Mouse (Mus musculus) activated CD4-positive, CD25-positive, alpha-beta regulatory T cell, adult 4 months (primary cell): ENCODE results near the gene Creld2. TPM values are rescaled to one million over a fixed set of nuclear protein-coding genes. Genes with fewer than 3 reads are reported as not detected.

Experiments
- ATAC-seq: one replicate; pipeline ENCODE4 v1.8.0; 2017
- polyA plus RNA-seq, 2 experiments: library from polyadenylated mRNA; unstranded; fragments of 100-300 nt; shearing (Covaris generic); gene quantifications; one replicate each; pipeline ENCODE4 v1.2.1; 2017

Gene Creld2
- polyA plus RNA-seq, 2 experiments from 2014 or later: 25.4 to 30.9 TPM

DNA sequence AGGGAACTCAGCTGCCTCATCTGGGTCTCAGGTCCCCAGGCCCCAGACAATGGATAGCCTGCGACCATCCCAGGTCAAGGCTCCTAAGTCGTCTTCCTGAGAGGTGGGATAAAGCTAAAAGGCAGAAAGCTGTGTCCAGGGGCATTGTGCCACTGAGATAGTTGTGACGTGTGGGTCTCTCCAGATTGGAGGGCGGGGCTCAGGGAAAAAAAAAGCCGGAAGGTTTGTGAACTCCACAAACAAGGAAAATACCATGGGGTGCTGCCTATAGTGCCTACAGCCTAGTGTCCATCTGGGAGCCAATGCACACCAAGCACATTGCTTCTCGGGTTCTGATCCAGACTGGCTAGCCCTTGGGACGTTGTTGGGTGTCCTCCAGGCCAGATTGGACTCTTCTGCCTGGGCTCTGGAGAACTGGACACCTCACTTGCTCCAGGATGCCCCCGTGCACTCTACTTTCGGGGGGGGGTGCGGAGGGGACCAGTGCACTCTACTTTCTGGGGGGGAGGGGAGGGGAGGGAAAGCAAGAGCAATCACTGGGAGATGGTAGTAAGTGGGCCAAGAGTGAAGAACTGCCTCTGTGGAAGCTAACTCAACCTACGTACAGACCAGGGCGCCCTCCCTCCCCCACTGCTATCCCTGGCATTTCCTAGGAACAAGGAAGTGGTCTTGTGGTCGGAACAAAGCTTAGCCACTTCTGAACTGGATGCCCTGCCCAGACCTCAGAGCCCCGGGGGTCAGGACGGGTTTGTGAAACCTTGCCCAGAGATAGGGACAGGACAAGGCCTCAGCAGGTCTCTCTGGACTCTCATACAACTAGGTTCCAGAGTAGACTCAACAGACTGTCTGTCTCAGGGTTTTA is 35.8 kb downstream of the Creld2 start:
- no peak for ATAC-seq

DNA sequence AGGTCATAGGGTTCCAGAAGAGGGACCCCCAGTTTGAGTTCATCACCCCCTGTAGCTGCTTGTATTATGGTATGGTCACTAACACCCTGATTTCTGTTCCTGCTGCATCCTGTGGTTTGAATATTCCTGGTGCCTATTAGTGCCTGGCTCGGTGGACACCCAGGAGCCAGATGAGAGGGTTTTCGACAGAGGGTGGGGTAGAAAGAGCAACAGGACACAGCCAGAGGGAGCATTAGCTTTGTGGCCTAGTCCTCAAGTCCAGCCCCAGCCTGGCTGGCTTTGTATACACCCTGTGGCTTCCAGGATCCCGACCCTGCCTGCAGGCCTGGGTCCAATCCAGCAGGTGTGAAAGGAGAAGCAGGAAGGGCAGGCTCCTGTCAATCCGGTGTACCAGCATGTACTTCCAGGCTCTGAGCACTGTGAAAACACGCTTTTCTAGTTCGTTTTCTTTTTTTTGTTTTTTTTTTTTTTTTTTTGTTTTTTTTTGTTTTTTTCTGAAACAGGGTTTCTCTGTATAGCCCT is 36.5 kb downstream of the Creld2 start:
- ATAC-seq: no peak

DNA sequence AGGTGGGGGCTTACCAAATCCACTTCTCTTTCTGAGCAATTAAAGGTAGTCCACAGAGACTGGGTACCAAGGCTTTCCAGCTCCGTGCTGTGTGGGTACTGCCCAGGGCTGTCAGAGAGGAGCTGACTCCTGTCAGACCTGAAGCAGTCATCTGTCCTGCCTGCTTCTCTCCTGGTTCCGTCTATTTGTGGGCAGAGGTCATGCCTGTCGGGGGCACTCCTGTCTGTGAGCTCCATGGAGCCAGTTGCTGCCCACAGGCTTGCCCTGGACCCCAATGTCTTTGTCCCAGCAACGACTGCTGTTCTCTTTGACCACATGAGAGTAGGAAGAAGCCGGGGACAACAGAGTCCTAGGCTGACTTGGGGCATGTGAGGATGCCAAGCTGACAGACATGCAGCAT is 37.2 kb downstream of the Creld2 start:
- no peak for ATAC-seq

DNA sequence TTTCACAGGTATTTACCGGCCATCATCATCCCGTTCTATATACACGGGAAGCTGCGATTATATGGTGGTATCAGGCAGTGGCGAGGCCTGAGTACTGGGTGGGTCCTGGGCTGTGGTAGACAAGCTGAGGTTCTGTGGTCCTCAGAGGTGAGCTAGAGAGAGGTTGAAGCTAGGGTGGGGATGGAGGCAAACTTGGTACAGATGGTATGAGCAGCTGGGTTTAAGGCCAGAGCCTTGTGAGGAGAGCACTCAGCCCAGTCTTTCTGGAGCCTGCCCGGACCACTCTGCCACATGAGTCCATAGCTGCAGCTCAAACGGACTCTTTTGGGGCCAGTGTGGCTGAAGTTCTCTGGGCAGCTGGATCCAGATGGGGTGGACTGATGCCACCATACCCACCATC is 37.9 kb downstream of the Creld2 start:
- no peak for ATAC-seq

DNA sequence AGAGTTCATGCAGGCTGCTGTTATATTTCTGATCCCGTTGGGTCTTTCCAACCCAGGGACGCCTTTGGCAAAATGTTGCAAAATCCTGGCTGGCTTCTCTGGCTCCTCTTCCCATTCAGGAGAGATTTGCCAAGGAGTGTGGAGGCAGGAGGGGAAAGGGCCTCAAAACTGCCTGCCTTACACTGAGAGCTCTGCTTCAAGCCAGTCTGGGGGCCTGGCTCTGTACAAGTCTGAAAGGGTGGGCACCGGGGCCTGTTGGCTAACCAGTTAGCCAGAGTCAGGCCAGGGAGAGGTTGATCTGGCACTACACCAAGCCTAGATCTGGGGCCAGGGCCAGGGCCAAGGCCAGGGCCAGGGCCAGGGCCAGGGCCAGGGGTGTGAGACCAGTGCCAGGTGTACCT is 38.7 kb downstream of the Creld2 start:
- ATAC-seq: no peak

DNA sequence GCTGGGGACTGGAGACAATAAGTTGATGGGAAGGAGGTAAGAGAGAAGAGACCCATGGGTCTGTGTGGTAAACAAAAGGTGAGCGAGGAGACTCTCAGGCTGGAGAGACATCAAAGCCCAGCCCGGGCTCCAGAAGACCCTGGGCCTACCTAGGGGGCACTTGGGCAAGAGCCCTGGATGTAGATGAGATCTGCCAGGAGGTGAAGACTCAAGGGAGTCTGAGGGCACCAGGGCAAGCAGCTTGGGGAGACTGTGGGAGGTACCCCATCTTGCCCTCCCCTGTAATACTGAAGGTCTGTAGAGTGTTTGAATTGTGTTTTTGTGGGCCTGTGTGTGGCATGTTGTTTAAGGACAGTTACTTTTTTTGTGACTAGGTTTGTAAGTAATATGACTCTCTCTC is 39.3 kb downstream of the Creld2 start:
- ATAC-seq: no peak

DNA sequence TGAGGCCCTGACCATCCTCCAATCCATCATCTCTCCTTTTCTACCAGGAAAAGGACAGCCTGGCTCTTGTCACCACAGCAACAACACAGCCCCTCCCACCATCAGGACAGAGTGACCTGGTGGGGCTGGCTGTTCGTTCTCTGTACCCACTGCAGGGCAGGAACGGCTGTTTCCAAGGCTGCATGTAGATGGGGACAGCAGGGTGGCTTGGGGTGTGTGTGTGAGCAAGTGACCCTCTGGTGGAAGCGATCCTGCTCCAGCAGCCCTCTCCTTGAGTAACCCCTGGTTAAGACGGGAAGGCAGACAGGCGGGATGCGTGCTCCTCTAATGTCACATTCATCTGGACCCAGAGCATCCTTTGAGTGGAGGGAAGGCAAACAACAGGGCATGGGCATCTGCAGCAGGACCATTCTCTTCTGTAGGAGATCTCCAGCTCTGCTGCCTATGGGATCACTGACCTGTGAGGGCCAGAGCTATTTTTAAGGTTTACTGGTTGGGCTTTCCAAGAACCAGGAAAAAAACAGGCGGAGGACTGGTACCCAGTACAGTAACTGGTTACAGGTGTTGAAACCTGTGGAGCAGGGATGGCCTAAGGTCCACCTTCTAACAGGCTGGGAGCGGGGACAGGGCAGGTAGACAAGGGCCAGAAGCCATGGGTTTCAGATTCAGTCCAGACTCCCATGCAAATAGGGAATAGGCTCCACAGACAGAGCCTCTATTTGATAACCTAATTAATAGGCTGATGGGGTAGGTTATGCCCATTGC is 39.9 kb downstream of the Creld2 start:
- ATAC-seq: no peak

DNA sequence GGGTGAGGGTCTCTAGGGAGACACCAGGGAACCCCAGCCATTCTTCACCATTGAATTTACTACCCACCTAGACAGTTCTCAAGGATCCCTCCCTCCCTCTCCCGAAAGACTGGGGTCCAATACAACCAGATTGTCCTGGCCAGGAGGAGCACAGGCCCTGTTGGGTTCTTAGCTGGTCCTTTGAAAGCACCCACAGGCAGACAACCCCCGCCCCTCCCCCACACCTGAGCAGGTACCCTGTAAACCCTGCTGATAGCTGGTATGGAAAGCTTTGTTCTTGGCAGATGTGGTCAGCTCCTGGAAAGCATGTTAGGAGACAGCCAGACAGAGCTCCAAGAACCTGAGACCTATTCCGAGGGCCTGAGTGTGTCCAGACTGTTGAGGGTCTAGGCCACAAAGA is 41.3 kb downstream of the Creld2 start:
- no peak for ATAC-seq

DNA sequence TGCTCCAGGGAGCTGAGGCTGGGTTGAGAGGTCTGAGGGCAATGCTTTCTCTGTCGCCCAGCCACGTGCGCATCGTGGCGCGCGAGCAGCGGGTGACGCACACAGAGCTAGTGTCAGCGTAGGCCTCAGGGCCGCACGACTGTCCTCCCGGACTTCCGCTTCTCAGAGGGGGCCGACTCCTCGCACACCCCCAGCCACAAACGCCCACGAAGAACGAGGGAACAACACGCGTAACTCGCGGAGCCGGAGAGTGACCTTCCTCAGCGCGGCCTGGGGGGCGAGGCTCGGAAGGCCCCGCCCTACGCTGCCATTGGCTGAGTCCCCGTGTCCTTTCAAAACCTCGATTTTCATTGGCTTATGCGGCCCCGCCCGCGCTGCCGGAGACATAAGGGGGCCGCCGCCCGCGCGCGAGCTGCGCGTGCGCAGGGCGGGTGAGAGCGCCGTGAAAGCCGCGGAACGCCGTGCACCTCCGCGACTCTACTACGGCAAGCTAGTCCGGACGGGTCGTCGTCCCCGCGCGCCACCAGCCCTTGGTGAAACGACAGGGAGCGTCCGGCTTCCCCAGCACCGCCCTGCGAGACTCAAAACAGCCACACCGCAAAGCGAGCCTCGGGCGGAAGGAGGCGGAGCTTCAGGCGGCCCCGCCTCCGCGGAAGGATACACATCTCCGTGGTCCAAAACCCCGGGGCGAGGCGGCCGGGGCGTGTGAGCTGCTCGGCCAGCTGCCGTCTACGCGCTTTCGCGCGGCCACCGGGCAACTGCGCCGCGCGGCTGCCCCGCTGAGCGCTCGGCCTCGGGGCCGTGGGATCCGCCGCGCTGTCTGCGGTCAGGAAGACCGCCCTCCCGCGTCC is 42.6 kb downstream of the Creld2 start, which contains the start of gene Pim3:
Gene Pim3 (plus strand): TSS at position 415 of the 851 bp plus-strand sequence.
- ATAC-seq: peak; percentile 75

DNA sequence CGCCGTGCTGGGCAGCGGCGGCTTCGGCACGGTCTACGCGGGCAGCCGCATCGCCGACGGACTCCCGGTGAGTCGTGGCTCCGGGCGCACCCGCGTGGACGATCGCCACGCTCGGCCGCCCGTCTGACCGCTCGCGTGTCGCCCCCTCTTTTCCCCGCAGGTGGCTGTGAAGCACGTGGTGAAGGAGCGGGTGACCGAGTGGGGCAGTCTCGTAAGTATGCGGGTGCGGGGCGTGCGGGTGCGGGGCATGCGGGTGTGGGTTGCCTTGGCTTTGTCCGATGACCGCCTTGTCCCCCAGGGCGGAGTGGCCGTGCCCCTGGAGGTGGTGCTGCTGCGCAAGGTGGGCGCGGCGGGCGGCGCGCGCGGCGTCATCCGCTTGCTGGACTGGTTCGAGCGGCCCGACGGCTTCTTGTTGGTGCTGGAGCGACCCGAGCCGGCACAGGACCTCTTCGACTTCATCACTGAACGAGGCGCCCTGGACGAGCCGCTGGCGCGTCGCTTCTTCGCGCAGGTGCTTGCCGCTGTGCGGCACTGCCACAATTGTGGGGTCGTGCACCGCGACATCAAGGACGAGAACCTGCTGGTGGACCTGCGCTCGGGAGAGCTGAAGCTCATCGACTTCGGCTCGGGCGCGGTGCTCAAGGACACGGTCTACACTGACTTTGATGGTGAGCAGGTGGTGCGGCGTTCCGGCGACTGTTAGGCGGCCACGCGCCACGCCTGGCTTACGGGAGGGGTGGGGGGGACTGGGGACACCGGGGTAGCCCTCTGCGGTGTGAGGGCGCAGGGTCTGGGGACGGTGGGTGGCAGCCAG is 43.6 kb downstream of the Creld2 start:
- ATAC-seq: no peak

DNA sequence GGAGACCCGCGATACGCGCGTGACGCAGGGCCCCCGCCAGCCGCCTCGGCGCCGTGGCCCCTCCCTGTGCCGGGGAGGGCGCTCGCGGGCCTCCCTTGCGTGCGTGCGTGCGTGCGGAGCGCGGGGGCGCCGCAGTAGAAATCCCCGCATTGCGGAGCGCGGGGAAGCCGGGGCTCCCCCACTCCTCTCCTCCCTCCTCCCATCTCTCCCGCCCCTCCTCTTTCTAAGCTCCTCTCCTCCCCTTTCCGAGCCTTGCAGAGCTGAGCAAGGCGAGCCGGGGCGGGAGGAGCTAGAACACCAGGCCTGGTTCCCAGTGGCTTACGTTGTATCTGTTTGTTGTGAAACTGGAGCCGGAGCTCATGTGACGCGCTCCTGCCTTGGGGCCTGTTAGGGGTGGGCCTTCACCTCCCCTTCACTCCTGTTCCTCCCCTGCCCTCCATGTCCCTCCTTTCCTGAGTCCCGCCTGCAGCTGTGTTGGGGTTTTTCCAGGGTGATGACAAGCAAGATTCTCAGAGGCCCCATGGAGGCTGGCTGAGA is 44.3 kb downstream of the Creld2 start:
- peak; percentile 50 for ATAC-seq

DNA sequence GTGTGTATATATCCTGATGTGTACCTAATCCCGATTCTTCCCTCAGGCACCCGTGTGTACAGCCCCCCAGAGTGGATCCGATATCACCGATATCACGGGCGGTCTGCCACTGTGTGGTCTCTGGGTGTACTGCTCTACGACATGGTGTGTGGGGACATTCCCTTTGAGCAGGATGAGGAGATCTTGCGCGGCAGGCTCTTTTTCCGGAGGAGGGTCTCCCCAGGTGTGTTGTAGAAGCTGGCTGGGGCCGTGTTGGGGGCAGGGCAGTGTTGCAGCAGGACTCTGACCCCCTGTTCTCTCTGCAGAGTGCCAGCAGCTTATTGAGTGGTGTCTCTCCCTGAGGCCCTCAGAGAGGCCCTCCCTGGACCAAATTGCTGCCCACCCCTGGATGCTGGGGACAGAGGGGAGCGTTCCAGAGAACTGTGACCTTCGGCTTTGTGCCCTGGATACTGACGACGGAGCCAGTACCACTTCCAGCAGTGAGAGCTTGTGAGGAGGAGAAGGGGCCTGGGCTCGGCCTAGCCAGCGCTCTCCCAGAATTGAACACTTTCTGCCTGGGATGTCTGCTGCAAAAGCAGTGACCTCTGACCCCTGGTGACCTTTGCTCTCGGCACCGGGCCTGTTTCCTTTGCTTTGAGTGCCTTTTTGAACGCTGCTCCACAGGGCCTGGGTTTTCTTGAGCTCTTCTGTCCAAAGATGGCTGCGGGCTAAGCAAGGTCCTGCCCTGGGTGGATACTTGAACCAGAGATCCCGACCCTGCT is 45.0 kb downstream of the Creld2 start:
- ATAC-seq: no peak

DNA sequence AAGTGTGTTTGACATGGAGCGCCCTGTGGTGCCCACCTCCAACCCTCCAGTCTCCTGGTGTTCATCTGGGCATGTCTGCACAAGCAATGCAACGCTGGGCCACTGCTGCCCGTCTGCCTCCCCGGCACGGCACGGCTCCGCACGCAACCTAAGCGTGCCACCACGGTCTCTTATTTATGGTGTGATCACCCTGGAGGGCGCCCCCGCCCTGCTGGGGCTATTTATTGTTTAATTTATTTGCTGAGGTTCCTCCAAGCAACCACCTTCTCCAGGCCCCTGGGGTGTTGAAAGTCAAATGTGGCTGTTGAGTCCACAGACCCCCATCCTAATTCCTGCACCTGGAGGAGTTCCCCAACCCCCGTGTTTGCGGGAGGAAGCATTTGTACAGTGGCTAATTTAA is 45.6 kb downstream of the Creld2 start:
- no peak for ATAC-seq

DNA sequence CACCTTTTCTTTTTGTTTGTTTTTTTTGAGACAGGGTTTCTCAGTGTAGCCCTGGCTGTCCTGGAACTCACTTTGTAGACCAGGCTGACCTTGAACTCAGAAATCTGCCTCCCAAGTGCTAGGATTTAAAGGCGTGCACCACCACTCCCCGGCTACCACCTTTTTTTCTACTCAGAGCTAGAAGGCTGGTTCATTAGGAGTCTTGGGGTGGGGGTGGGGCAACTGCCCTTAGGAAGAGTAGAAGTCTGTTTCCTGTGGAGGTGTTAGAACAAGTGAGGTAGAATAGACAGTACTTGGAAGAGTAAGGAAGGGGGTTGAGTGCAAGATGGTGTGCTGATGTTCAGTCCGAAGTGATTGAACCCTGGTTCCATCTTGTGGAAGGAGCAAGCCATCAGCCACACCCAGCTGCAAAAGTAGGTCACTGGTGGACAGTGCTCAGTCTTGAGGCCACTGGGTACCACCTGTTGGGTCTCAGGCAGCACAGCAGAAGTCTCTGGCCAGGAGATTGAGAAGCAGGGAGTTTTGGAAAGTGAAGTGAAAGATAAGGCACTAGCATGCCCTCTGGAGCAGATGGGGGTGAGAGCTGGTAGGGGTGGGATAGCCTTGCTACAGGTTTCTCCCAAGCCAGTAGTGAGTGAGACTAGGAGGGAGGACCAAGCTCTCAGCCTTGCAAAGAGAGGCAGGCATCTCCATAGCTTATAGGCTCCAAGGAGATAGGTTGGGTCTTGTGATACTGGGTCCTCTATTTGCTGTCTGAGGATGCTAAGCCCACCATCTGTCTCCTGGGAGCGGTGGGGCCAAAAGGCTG is 46.6 kb downstream of the Creld2 start:
- no peak for ATAC-seq

DNA sequence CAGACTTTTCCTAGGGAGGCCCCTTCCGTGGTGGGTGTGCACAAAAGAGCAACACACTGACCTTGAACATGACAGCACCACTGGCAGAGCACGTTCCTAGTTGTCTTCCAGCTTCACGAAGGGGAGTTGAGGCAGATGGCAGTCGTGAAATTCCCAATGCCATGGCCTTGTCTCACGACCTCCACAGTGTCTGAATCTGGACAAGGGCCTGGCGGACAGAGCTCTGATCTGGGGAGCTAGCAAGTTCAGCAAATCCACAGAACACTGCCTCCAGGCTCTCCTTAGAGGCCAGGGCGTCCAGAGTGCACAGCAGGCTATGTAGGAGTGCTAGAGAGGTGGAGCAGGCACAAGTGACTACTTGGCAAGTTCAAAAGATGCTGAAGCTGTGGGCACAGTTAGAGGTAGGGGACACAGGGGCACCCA is 47.5 kb downstream of the Creld2 start:
- ATAC-seq: no peak

DNA sequence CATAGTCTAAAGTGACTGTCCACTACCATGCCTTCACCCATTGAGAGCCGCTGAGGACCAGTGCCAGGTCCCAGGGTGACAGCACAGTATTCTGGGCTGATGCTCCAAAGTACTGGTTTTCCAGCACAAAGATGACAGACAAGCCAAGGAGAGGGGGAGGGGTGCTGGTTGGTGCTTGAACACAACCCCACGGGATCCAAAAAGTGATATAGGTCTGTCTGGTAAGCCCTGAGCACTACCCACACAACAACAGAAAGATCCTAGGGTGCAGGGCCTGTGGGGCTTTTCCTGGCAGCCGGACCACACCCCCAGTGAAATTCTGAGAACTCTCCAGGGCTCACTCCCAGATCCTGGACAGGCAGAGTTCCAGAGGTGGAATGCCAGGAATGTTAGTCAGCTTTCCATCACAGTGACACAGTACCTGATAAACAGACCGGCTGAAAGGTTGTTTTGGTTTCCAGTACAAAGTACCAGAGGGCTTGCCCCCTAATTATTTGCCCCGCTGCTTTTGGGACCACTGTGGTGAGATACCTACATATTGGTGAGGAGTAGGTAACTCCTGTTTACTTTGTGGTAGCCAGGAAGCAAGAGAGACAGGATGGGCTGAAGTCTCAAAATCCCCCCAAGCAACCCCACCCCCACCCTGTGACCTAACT is 48.0 kb downstream of the Creld2 start:
- ATAC-seq: no peak

DNA sequence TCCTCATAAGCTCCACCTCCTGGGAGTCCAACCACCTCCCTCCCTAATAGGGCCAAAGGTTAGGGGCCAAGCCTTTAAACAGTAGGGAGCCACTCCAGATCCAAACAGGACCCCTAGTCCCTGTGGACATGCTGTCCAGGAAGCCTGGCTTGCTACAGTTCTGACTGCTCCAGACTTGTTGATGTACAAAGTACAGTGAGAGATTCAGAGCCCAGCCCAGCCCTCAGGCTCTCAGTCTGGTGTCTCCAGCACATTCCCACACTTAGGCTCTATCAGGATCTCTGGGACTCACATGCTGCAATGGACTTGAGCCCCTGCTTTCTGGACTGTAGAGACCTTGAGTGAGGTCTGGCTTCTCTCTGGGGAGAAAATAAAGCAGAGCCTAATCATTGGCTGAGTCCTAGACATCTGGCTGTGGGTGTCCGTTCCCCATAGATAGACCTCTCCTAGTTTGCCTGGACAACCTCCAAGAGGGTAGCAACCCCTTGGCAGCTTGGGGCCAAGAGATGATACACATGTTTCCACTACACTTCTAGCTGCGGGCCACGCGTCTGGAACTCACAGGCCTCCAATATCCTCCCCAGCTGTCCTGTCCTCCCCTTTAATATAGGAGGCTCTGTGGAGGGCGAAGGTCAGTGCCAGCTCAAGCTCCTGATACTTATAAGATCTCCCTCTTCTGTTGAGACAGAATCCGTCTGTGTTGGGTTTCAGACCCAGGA is 48.7 kb downstream of the Creld2 start:
- ATAC-seq: no peak

DNA sequence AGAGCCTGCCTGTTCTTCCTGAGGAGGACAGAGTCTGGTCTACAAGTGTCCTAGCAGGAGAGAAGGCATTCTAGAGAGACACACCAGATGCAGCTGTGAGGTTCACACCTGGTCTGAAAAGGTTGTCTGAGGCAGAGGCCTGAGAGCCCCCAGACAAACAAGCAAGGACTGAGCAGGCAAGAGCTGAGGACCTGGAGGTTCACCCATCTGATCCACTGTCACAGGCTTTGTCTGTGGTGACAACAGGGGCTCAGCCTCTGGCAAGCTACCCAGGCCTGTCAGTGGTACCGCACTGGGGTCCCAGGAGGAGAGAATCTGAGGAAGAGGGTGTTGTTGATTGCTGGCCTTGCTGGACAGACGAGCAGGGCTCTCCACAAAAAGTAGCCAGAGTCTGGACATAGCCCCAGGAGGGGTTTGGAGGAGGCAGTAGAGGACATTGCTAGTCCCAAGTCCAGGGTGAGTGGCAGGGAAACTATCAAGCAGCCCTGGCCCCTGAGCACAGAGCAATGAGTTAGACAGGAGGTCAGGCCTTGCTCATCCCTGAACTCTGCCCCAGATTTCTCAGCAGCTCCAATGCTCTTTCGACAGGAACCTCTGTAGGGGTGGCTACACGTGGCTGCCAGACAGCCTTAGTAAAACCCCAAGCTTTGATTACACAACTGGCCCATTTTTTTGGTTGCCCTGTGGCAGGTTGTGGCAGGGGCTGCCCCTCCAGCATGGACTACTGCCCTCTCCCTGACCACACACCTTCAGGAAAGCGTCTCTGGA is 51.2 kb downstream of the Creld2 start:
- no peak for ATAC-seq
